Mouse (Mus musculus) olfactory bulb, adult 2 months (tissue): Measurements from ENCODE around the gene Ttc12.

ENCODE experiments used
- CTCF ChIP-seq: fragments of 200-500 bp; IDR thresholded peaks from 2 replicates; pipeline ENCODE4 v1.5.1; 2012; ENCODE audit warnings: low read depth, mild to moderate bottlenecking, low read length, moderate library complexity; ENCODE audit not compliant: insufficient read depth
- POLR2A ChIP-seq: fragments of 200-500 bp; IDR thresholded peaks from 2 replicates; pipeline ENCODE4 v1.6.1; 2012; ENCODE audit warnings: mild to moderate bottlenecking, low read depth, low read length, moderate library complexity; ENCODE audit not compliant: insufficient read depth

DNA sequence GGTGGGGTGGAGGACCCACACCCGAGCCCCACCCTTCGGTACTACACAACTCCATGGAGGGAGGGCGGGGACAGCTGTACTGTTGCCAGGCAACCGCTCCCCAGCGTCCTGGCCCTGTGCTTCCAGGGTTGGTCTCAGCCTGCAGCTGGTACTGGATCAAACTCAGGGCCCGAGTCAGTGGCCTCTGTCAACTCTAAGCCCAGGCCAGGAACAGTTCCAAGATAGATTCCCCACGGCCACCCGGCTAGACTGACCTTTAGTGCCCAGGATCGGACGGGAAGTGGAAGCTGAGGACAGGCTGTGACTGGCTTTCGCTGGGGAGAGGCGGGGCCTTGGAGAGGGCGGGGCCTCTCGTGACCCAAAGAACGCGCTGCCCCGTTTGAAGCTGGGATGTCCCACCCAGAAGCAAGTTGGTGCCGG, at the start of gene Ttc12:
- TF ChIP-seq CTCF (no peak), POLR2A (no peak)
